Mouse (Mus musculus): ENCODE measurements around the gene Ier3.

DNA sequence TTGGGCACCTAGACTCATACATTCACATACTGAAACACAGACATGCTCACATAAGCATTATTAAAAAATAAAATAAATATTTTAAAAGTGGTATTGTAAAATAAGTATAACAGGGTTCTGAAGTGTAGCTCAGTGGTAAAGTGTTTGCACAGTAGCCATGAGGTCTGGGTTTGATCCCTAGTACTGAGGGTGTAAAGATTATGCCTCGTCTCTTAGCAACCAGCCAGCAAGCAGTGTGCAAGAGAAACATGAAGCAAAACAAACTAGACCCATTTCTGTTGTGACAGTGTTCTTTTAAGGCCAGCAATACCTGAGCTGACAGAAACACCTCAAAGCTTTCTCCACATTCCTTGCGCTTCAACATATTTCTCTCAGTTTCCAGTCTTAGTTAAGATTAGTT lies 20.6 kb upstream of the Ier3 start:
- no peak for TF ChIP-seq POLR2A (IDR thresholded peaks at IDR 0.05; ENCODE audit: insufficient read depth, low read depth, low read length)
- TF ChIP-seq CTCF (IDR thresholded peaks at IDR 0.05; ENCODE audit: insufficient read depth, low read depth, low read length), result no peak

All from olfactory bulb, adult 2 months (tissue).